Mouse (Mus musculus): ENCODE measurements around the gene Hoxd4. TPM values are rescaled to one million over a fixed set of nuclear protein-coding genes. Genes with fewer than 3 reads are reported as not detected.
A peak's percentile ranks its signal among the peaks of the same experiment; 100 is the strongest.

Gene Hoxd4
- polyA plus RNA-seq, 1 experiment from 2014 or later = 0.20 TPM

DNA sequence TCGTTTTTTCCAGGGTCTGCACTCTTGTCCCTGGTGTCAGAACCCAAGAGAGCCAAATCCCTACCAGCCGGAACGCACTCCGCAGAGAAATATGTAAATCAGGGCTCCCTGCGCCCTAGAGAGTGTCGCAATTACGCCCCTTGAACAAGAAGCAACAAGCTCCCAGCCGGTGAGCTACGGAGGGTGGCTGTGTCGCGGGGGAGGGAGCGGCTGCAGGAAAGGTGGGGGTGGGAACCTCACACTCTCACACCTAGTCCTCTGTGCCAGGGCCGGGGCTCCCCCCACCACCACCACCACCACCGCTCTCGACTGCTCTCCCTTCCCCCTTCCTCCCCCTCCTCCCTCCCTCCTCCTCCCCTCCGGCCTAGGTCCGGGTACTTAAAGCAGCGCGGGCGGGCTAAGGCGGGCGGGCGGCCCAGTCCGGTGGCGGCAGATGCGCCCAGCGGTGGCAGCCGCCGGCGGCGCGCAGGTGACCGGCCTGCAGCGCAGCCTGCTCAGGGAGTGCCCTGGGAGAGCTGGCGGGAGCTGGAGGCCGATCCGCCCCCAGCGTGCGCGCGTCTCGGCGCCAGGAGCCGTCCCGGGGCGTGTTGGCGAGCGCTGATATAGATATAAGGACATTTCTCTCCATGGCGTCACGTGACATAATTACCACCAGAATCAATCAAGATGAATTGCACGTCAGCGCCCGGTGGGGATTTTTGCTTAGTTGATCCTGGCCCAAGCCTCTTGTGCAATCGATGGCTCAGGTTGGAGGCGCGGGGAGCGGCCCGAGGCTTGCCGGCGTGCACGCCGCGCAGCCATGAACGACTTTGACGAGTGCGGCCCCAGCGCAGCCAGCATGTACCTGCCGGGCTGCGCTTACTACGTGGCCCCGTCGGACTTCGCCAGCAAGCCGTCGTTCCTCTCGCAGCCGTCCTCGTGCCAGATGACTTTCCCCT, 29.9 kb upstream of the Hoxd4 start:
- H3K9ac ChIP-seq (ENCODE audit: low read depth, low read length) = no peak overlapping the region
- H3K4me3 ChIP-seq (ENCODE audit: low read depth, low read length) = peak overlapping the region; percentile 40

GRCm38 (mm10) chr2:74682796-74683195, 28.9 kb upstream of the Hoxd4 start:
- Histone ChIP-seq H3K4me1 (replicated peaks; ENCODE audit: control insufficient read depth, insufficient read depth, low read length) (no peaks in the 10 kb centered on the region), H3K4me3 (ENCODE audit: low read depth, low read length) (peak overlapping the region; percentile 40), H3K27me3 (replicated peaks; ENCODE audit: control insufficient read depth, insufficient read depth, low read length) (peaks cover 99% of the 10 kb centered on the region), H3K36me3 (ENCODE audit: control insufficient read depth, insufficient read depth) (no peaks in the 10 kb centered on the region), H3K9me3 (ENCODE audit: control insufficient read depth) (no peaks in the 10 kb centered on the region), H3K4me2 (replicated peaks; ENCODE audit: low read depth) (peak overlapping the region; percentile 60), H3K27ac (ENCODE audit: low read depth, low read length) (no peak overlapping the region; the same call in 1 of the 2 replicates), H3K9ac (ENCODE audit: low read depth, low read length) (no peak overlapping the region)
- WGBS = under 1% methylated on average over 48 of the region's 51 CpGs
- no peak for ATAC-seq
- no peak for TF ChIP-seq CTCF (IDR thresholded peaks at IDR 0.05; ENCODE audit: low read depth)

More for the DNA sequence above, 29.9 kb upstream of the Hoxd4 start:
- Histone ChIP-seq H3K27me3 (replicated peaks; ENCODE audit: control insufficient read depth, insufficient read depth, low read length) (peaks cover 99% of the 10 kb centered on the region), H3K4me2 (replicated peaks; ENCODE audit: low read depth) (peak overlapping the region; percentile 60), H3K4me1 (replicated peaks; ENCODE audit: control insufficient read depth, insufficient read depth, low read length) (no peaks in the 10 kb centered on the region), H3K36me3 (ENCODE audit: control insufficient read depth, insufficient read depth) (no peaks in the 10 kb centered on the region), H3K27ac (ENCODE audit: low read depth, low read length) (no peak overlapping the region), H3K9me3 (ENCODE audit: control insufficient read depth) (no peaks in the 10 kb centered on the region)
- TF ChIP-seq CTCF (IDR thresholded peaks at IDR 0.05; ENCODE audit: low read depth) = no peak
- 1% methylated on average over 78 of the region's 78 CpGs for WGBS
- ATAC-seq = peak; percentile 39; the same call in 1 of the 2 replicates

- no peaks in the 10 kb centered on the region for H3K9me3 ChIP-seq (ENCODE audit: control insufficient read depth)
- peak overlapping the region; percentile 40 for H3K4me3 ChIP-seq (ENCODE audit: low read depth, low read length)
- ATAC-seq = no peak
- H3K9ac ChIP-seq (ENCODE audit: low read depth, low read length) = no peak overlapping the region
- no peak for TF ChIP-seq CTCF (IDR thresholded peaks at IDR 0.05; ENCODE audit: low read depth)
- H3K27ac ChIP-seq (ENCODE audit: low read depth, low read length) = no peak overlapping the region
- WGBS = 2% methylated on average over 18 of the region's 18 CpGs
- no peak overlapping the region for H3K4me2 ChIP-seq (replicated peaks; ENCODE audit: low read depth)
- no peaks in the 10 kb centered on the region for H3K4me1 ChIP-seq (replicated peaks; ENCODE audit: control insufficient read depth, insufficient read depth, low read length)
- H3K27me3 ChIP-seq (replicated peaks; ENCODE audit: control insufficient read depth, insufficient read depth, low read length) = peaks cover 99% of the 10 kb centered on the region
- H3K36me3 ChIP-seq (ENCODE audit: control insufficient read depth, insufficient read depth) = no peaks in the 10 kb centered on the region
Observed at GRCm38 (mm10) chr2:74683471-74683951, 28.2 kb upstream of the Hoxd4 start.

DNA sequence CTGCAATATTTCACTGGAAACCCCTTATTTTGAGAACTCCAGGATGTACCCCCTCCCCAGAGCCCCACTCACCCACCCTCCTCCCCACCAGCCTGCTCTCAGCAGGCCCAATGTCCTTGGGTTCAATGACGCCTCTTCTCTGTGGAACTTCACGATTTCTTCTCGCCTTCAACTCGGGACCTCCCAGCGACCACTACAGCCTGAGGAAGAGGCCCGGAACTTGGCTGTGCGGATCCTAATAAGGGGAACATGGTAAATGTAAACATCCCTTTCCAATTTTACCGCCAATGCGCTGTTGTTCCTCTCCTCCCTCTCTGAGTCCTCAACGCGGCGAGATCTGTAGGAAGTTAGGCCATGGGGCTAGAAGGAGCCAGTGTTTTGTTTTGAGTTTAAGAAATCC, 27.6 kb upstream of the Hoxd4 start:
- ATAC-seq = no peak
- no peak overlapping the region for H3K4me3 ChIP-seq (ENCODE audit: low read depth, low read length)
- no peak for TF ChIP-seq CTCF (IDR thresholded peaks at IDR 0.05; ENCODE audit: low read depth)
- H3K27me3 ChIP-seq (replicated peaks; ENCODE audit: control insufficient read depth, insufficient read depth, low read length) = peaks cover 99% of the 10 kb centered on the region
- H3K9ac ChIP-seq (ENCODE audit: low read depth, low read length) = no peak overlapping the region
- H3K9me3 ChIP-seq (ENCODE audit: control insufficient read depth) = no peaks in the 10 kb centered on the region
- no peaks in the 10 kb centered on the region for H3K4me1 ChIP-seq (replicated peaks; ENCODE audit: control insufficient read depth, insufficient read depth, low read length)
- H3K4me2 ChIP-seq (replicated peaks; ENCODE audit: low read depth) = no peak overlapping the region
- no peaks in the 10 kb centered on the region for H3K36me3 ChIP-seq (ENCODE audit: control insufficient read depth, insufficient read depth)
- H3K27ac ChIP-seq (ENCODE audit: low read depth, low read length) = no peak overlapping the region
- 6% methylated on average over 12 of the region's 12 CpGs for WGBS

- no peaks in the 10 kb centered on the region for H3K36me3 ChIP-seq (ENCODE audit: control insufficient read depth, insufficient read depth)
- WGBS = 12% methylated on average over 4 of the region's 4 CpGs
- H3K4me1 ChIP-seq (replicated peaks; ENCODE audit: control insufficient read depth, insufficient read depth, low read length) = no peaks in the 10 kb centered on the region
- no peak overlapping the region for H3K9ac ChIP-seq (ENCODE audit: low read depth, low read length)
- no peak for TF ChIP-seq CTCF (IDR thresholded peaks at IDR 0.05; ENCODE audit: low read depth)
- H3K27ac ChIP-seq (ENCODE audit: low read depth, low read length) = no peak overlapping the region
- H3K4me2 ChIP-seq (replicated peaks; ENCODE audit: low read depth) = no peak overlapping the region
- no peaks in the 10 kb centered on the region for H3K9me3 ChIP-seq (ENCODE audit: control insufficient read depth)
- ATAC-seq = no peak
- H3K4me3 ChIP-seq (ENCODE audit: low read depth, low read length) = no peak overlapping the region
- H3K27me3 ChIP-seq (replicated peaks; ENCODE audit: control insufficient read depth, insufficient read depth, low read length) = peaks cover 99% of the 10 kb centered on the region
Observed at GRCm38 (mm10) chr2:74685059-74685603, 26.6 kb upstream of the Hoxd4 start.

DNA sequence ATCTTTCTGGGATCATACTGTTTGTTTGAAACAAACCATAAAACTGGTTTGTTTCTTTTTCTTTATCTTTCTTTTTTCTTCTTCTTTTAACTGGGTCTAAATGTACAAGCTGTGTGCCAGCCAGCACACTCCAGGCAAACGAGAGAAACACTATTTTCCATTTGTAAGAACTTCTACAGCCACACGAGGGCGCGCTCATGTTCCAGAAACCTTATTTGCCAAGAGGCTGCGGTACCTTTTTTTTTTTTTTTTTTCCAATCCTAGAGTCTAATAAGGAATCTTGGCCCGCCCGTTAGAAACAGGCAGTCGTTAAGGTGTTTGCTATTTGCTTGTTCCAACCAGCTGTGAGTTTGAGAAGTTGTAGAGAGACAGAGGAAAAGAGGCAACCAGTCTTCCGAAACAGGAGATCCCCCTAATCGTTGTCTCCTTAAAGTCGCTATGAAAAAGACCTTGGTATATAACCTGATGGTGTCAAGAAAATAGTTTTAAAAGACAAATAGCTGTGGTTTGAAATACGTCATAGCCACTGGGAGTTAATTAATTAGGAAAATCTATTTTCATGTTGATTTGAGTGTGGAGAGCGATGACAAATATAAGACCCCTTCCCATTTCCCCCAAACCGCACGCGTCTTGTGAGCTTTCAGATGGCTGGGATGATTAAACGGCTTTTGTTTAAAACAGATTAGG, 25.3 kb upstream of the Hoxd4 start:
- H3K4me3 ChIP-seq (ENCODE audit: low read depth, low read length) = no peak overlapping the region
- WGBS = 8% methylated on average over 17 of the region's 17 CpGs
- peaks cover 97% of the 10 kb centered on the region for H3K27me3 ChIP-seq (replicated peaks; ENCODE audit: control insufficient read depth, insufficient read depth, low read length)
- H3K27ac ChIP-seq (ENCODE audit: low read depth, low read length) = no peak overlapping the region
- H3K4me1 ChIP-seq (replicated peaks; ENCODE audit: control insufficient read depth, insufficient read depth, low read length) = no peaks in the 10 kb centered on the region
- no peak overlapping the region for H3K4me2 ChIP-seq (replicated peaks; ENCODE audit: low read depth)
- H3K9me3 ChIP-seq (ENCODE audit: control insufficient read depth) = no peaks in the 10 kb centered on the region
- ATAC-seq = no peak
- H3K9ac ChIP-seq (ENCODE audit: low read depth, low read length) = no peak overlapping the region
- peak; percentile 74 for TF ChIP-seq CTCF (IDR thresholded peaks at IDR 0.05; ENCODE audit: low read depth)
- H3K36me3 ChIP-seq (ENCODE audit: control insufficient read depth, insufficient read depth) = no peaks in the 10 kb centered on the region
